Mouse (Mus musculus): ENCODE measurements around the gene Reg4.

The Reg4 gene

DNA sequence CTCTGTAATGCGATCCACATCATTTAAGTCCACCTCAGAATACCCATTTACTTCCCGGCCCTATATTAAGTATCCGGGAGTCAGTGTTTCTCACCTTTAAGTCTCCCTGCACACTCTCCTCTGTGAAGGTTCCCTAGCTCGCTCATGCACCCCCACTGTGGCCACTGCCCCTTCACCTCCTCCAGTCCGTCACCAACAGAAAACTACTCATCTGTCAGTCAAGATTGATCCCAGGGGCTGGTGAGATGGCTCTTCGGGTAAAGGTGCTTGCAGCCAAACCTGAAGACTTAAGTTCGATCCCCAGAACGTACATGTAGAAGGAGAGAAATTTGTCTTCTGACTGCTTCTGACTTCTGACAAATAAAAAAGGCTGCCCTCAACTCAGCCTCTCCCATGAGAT lies 60.5 kb downstream of the Reg4 start:
- DNase-seq (ENCODE audit: low spot score in 2 of 2): no peak

- DNase-seq (ENCODE audit: low spot score in 2 of 2): no peak
Measured at GRCm38 (mm10) chr3:98283205-98283604, 61.2 kb downstream of the Reg4 start.

All from thymus, postnatal 10 days (tissue).